Mouse (Mus musculus) limb, embryonic 15.5 days (tissue): Measurements from ENCODE around the gene Adarb1. TPM values are rescaled to one million over a fixed set of nuclear protein-coding genes. Genes with fewer than 3 reads are reported as not detected.

ENCODE experiments used
- ATAC-seq: fragments of 200-750 bp; cut with Nextera tagmentation; 2 replicates; pipeline ENCODE4 v1.8.0; 2017; ENCODE audit warnings: low read depth, moderate TSS enrichment; ENCODE audit not compliant: insufficient number of reproducible peaks, low FRiP score, low TSS enrichment
- H3K27ac ChIP-seq: fragments of 300-500 bp; sonication (generic); 2 replicates; pipeline ENCODE4 v1.5.1; 2015; ENCODE audit warnings: moderate library complexity, mild to moderate bottlenecking, inconsistent platforms
- H3K27me3 ChIP-seq: fragments of 300-500 bp; sonication (generic); 2 replicates; pipeline ENCODE4 v1.6.1; 2015; ENCODE audit warnings: inconsistent platforms
- H3K36me3 ChIP-seq: fragments of 300-500 bp; sonication (generic); 2 replicates; pipeline ENCODE4 v1.6.1; 2015; ENCODE audit warnings: inconsistent platforms
- H3K4me1 ChIP-seq: fragments of 300-500 bp; sonication (generic); 2 replicates; pipeline ENCODE4 v1.6.1; 2015; ENCODE audit warnings: inconsistent platforms
- H3K4me2 ChIP-seq: fragments of 300-500 bp; sonication (generic); 2 replicates; pipeline ENCODE4 v1.6.1; 2015; ENCODE audit warnings: mild to moderate bottlenecking, inconsistent platforms
- H3K4me3 ChIP-seq: fragments of 300-500 bp; sonication (generic); 2 replicates; pipeline ENCODE4 v1.5.1; 2015; ENCODE audit warnings: mild to moderate bottlenecking, inconsistent platforms
- H3K9ac ChIP-seq: fragments of 300-500 bp; sonication (generic); 2 replicates; pipeline ENCODE4 v1.6.1; 2015; ENCODE audit warnings: inconsistent platforms
- H3K9me3 ChIP-seq: fragments of 300-500 bp; sonication (generic); 2 replicates; pipeline ENCODE4 v1.6.1; 2016; ENCODE audit warnings: inconsistent platforms
- WGBS: fragments of 180-500 bp; shearing (Covaris S2); methylation state at CpG from one replicate; pipeline ENCODE4 v1.1.7; 2015; 5-methylcytosine and 5-hydroxymethylcytosine counted together
- polyA plus RNA-seq: library from polyadenylated mRNA; unstranded; fragments of >200 nt; fragmentation: Nextera tagmentation; extraction: Ambion mirVana; gene quantifications from 2 replicates; pipeline ENCODE4 v1.2.1, GENCODE M21; 2015

Adarb1 gene
- polyA plus RNA-seq, 1 experiment from 2014 or later, result 4.8 TPM

- Histone ChIP-seq H3K27ac (peak overlapping the region; percentile 54), H3K4me1 (peaks cover 8% of the 10 kb centered on the region), H3K4me2 (peak overlapping the region; percentile 26), H3K9me3 (no peaks in the 10 kb centered on the region), H3K4me3 (no peak overlapping the region), H3K9ac (no peak overlapping the region), H3K27me3 (no peaks in the 10 kb centered on the region), H3K36me3 (no peaks in the 10 kb centered on the region)
- ATAC-seq, result no peak
- WGBS, result 43% methylated on average over 18 of the region's 18 CpGs
Observed at GRCm38 (mm10) chr10:77434457-77435151, 16.5 kb upstream of the Adarb1 start.

DNA sequence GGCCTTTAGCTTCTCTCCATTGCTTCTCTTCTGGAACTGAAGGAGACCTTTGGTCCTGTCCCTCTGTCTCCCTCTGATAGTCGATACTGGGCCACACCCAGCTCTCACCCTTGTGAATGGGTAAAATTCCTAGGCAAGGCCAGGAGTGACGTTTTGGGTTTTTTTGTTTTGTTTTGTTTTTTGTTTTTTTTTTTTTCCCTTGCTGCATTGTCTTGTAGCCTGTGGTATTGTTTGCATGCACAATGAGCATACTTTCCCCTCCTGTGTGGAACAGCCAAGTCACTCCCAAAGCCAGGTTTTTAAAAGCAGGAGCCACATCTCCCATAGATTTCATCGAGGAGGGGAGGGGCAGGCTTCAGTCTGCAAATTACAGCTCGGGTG lies 16.0 kb upstream of the Adarb1 start:
- Histone ChIP-seq H3K9ac (no peak overlapping the region), H3K9me3 (no peaks in the 10 kb centered on the region), H3K36me3 (no peaks in the 10 kb centered on the region), H3K27me3 (no peaks in the 10 kb centered on the region), H3K4me1 (peaks cover 8% of the 10 kb centered on the region), H3K27ac (peak overlapping the region; percentile 54; the same call in 1 of the 2 replicates), H3K4me2 (peak overlapping the region; percentile 26), H3K4me3 (no peak overlapping the region)
- no peak for ATAC-seq
- WGBS, result 34% methylated on average over 4 of the region's 4 CpGs

- H3K36me3 ChIP-seq, result no peaks in the 10 kb centered on the region
- no peak overlapping the region for H3K4me2 ChIP-seq
- no peaks in the 10 kb centered on the region for H3K27me3 ChIP-seq
- no peaks in the 10 kb centered on the region for H3K9me3 ChIP-seq
- H3K4me3 ChIP-seq, result no peak overlapping the region
- ATAC-seq, result no peak
- no peak overlapping the region for H3K9ac ChIP-seq
- peaks cover 14% of the 10 kb centered on the region for H3K4me1 ChIP-seq
- no peak overlapping the region for H3K27ac ChIP-seq
Observed at GRCm38 (mm10) chr10:77430771-77431170, 12.7 kb upstream of the Adarb1 start.

DNA sequence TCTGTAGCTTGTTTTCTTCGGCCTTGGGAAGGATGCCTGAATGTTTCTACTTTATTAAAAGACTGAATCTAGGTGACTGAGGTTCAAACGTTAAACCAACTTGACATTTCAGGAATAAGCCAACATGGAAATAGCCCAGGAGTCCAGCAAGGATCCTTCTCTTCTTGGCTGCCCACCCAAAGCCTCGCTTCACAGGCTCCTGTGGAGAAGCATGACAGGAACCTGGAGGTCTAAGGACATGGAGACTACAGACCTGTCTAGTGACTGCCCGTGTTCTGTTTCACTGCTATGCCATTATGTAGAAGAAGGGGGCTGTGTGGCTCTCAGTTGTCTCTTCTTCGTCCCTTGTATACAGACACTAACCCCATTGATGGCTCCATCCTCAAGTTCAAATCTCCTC lies 11.9 kb upstream of the Adarb1 start:
- no peak overlapping the region for H3K9ac ChIP-seq
- H3K4me3 ChIP-seq, result no peak overlapping the region
- no peak for ATAC-seq
- no peak overlapping the region for H3K4me2 ChIP-seq
- no peak overlapping the region for H3K27ac ChIP-seq
- H3K4me1 ChIP-seq, result peaks cover 13% of the 10 kb centered on the region; the same call in 1 of the 2 replicates
- H3K9me3 ChIP-seq, result no peaks in the 10 kb centered on the region
- H3K36me3 ChIP-seq, result no peaks in the 10 kb centered on the region
- no peaks in the 10 kb centered on the region for H3K27me3 ChIP-seq
- 83% methylated on average over 5 of the region's 5 CpGs for WGBS

GRCm38 (mm10) chr10:77427610-77428009 lies 9.5 kb upstream of the Adarb1 start:
- H3K4me3 ChIP-seq, result no peak overlapping the region
- H3K9ac ChIP-seq, result no peak overlapping the region
- no peaks in the 10 kb centered on the region for H3K27me3 ChIP-seq
- H3K36me3 ChIP-seq, result no peaks in the 10 kb centered on the region
- WGBS, result 29% methylated on average over 2 of the region's 2 CpGs
- H3K9me3 ChIP-seq, result no peaks in the 10 kb centered on the region
- 0 out of 2 replicates have a peak, but pooled peaks cover 6% of the 10 kb centered on the region for H3K4me1 ChIP-seq
- ATAC-seq, result peak; percentile 72; the same call in 1 of the 2 replicates
- no peak overlapping the region; the same call in 1 of the 2 replicates for H3K27ac ChIP-seq
- H3K4me2 ChIP-seq, result no peak overlapping the region

DNA sequence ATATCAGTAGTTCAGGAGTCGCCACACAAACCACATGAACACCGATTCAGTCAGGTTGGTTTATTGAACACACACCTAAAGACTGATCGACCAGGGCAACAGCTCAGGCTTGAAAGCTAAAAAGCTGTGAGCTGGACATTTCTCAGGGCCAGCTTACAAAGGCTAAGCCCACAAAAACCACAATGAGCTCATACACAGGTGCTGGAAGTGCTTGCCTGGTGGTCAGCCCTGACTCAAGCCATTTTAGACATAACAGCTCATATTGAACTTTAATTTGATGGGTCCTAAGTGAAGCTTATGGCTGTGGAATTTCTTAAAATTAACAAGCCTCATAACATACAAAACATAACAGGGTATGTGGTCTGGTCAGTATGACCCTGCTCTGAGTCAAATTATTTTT lies 2.1 kb upstream of the Adarb1 start:
- Histone ChIP-seq H3K36me3 (0 out of 2 replicates have a peak, but pooled peaks cover 3% of the 10 kb centered on the region), H3K4me3 (no peak overlapping the region), H3K9ac (no peak overlapping the region), H3K4me1 (peaks cover 24% of the 10 kb centered on the region), H3K9me3 (no peaks in the 10 kb centered on the region), H3K4me2 (no peak overlapping the region), H3K27ac (no peak overlapping the region), H3K27me3 (peaks cover 17% of the 10 kb centered on the region)
- no peak for ATAC-seq
- WGBS, result 93% methylated on average over 3 of the region's 3 CpGs

DNA sequence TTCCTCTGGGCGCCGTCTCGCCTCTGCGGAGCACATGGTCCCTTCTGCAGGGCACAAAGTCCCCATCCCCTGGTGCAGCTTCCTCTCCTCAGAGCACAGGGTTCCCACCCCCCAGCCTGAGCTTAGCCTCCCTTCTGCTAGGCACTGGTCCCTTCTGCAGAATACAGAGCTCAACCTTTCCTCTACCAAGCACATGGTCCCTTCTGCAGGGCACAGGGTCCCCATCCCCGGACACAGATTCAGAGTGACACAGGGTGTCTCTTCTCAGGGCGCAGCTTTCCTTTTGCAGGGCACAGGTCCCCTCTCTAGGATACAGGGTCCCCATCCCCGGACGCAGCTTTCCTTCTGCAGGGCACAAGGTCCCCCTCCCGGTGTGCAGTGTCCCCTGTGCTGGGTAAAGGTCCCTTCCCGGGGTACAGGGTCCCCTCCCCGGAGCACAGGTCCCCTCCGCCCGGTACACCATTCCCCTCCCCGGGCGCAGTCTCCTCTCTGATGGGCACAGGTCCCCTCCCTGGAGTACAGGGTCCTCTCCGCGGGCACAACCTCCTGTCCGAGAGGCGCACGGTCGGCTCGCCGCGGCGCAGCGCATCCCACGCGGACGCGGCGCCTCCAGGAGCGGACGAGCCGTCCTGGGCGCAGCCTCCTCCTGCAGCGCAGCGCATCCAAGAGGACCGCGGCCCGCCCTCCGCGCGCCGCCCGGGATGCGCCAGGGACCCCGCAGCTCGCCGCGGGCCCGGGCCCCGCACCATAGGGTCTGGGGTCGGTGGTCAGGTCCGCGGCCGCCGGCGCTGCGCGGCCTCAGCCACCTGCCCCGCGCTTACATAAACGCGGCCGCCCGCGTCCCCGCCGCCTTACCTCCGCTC lies 599 bp downstream of the Adarb1 start:
- Histone ChIP-seq H3K4me2 (peak overlapping the region; percentile 98), H3K9ac (peak overlapping the region; percentile 69), H3K27me3 (peaks cover 17% of the 10 kb centered on the region), H3K27ac (no peak overlapping the region), H3K36me3 (0 out of 2 replicates have a peak, but pooled peaks cover 3% of the 10 kb centered on the region), H3K4me3 (peak overlapping the region; percentile 83), H3K4me1 (peaks cover 24% of the 10 kb centered on the region), H3K9me3 (no peaks in the 10 kb centered on the region)
- under 1% methylated on average over 45 of the region's 70 CpGs for whole genome bisulfite sequencing
- peak; percentile 55 for ATAC-seq

GRCm38 (mm10) chr10:77416666-77417239 lies 1.3 kb downstream of the Adarb1 start:
- no peak for ATAC-seq
- Histone ChIP-seq H3K27me3 (peaks cover 17% of the 10 kb centered on the region), H3K9me3 (no peaks in the 10 kb centered on the region), H3K27ac (no peak overlapping the region), H3K4me1 (peaks cover 24% of the 10 kb centered on the region), H3K9ac (peak overlapping the region; percentile 69; the same call in 1 of the 2 replicates), H3K4me3 (peak overlapping the region; percentile 83), H3K4me2 (peak overlapping the region; percentile 98), H3K36me3 (0 out of 2 replicates have a peak, but pooled peaks cover 3% of the 10 kb centered on the region)
- WGBS, result 7% methylated on average over 24 of the region's 24 CpGs

DNA sequence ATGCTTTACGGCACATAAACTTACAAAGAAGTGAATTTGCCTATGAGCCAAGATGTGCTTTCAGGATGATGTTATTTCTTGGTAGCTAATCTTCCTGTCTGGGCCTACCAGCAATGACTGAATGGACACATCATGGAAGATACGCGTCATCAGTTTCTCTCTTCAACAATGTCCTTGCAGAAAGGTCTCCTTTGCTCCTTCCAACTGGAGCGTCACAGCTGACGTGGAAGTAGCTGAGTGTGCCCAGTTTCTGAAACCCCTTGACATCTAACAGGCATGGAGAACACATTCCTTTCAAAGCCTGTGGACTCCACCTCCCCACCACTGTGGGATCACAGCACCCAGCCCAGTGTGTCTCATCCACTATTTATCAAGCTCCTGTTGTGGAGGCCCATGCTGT lies 2.2 kb downstream of the Adarb1 start:
- H3K9ac ChIP-seq, result no peak overlapping the region
- H3K27me3 ChIP-seq, result peaks cover 17% of the 10 kb centered on the region
- WGBS, result 91% methylated on average over 5 of the region's 5 CpGs
- no peak for ATAC-seq
- peaks cover 24% of the 10 kb centered on the region for H3K4me1 ChIP-seq
- no peak overlapping the region for H3K4me2 ChIP-seq
- no peak overlapping the region for H3K4me3 ChIP-seq
- no peaks in the 10 kb centered on the region for H3K9me3 ChIP-seq
- H3K36me3 ChIP-seq, result 0 out of 2 replicates have a peak, but pooled peaks cover 3% of the 10 kb centered on the region
- no peak overlapping the region for H3K27ac ChIP-seq

DNA sequence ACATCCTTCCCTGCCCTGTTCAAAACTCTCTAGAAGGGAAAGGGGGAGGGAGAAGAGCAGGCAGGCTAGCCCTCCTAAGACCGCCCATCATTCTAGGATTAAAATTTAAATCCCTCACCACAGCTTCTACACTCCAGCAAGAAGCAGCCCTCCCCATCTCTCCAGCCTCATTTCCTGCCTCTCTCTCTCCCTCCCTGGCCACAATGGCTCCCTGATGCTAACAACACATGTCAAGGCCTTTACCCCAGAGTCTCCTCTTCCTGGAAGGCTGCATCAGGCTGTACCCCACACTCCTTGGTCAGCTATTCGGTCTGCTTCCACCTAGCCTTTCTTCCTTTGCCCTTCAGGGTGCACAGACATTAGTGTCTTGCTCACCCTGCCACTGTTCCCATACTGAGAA lies 4.3 kb downstream of the Adarb1 start:
- ATAC-seq, result no peak
- Histone ChIP-seq H3K4me2 (no peak overlapping the region), H3K4me1 (peaks cover 21% of the 10 kb centered on the region), H3K4me3 (no peak overlapping the region), H3K9me3 (no peaks in the 10 kb centered on the region), H3K27ac (no peak overlapping the region), H3K36me3 (no peaks in the 10 kb centered on the region), H3K9ac (no peak overlapping the region), H3K27me3 (peaks cover 17% of the 10 kb centered on the region)
- WGBS, result 62% methylated on average over 2 of the region's 2 CpGs

DNA sequence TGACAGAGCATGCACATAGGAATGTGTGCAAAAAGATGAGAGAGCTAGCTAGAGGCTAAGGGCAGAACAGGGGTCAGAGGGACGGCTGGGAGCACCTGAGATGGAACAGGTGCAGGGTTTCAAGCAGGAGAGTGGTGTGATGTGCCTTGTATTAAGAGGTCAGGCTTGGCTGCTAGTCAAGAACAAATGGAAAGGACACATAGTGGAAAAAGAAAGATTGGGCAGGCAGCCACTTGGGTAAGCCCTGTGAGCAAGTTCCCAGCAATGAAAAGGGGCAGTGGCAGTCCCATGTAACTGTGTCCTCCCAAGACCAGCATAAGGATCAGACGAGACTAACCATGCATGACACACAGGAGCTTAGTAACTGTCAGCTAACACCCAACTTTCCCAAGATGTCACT lies 8.9 kb downstream of the Adarb1 start:
- no peaks in the 10 kb centered on the region for H3K36me3 ChIP-seq
- H3K4me1 ChIP-seq, result no peaks in the 10 kb centered on the region
- H3K4me3 ChIP-seq, result no peak overlapping the region
- no peaks in the 10 kb centered on the region for H3K27me3 ChIP-seq
- 51% methylated on average over 2 of the region's 2 CpGs for WGBS
- no peak overlapping the region for H3K4me2 ChIP-seq
- no peak for ATAC-seq
- H3K9ac ChIP-seq, result no peak overlapping the region
- no peaks in the 10 kb centered on the region for H3K9me3 ChIP-seq
- H3K27ac ChIP-seq, result no peak overlapping the region

DNA sequence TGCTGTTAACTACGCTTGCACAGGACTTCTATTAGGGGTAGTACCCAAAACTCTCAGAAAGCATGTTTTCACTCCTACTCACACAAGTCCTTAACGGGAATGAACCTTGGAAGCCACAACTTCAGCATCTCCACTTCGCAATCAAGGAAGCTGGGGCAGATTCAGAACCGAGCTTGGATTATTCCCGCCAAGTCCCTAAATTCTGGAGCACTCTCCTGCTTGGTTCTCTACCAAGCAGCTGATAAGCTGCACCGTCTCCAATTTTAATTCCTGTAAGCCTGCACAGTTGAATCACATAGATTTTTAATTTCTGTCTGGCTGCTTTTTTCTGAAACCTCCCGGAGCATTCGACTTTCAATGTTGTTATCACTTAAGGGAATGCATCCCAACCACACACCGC lies 9.8 kb downstream of the Adarb1 start:
- Histone ChIP-seq H3K4me2 (no peak overlapping the region), H3K9ac (no peak overlapping the region), H3K27me3 (no peaks in the 10 kb centered on the region), H3K27ac (no peak overlapping the region), H3K36me3 (no peaks in the 10 kb centered on the region), H3K4me3 (no peak overlapping the region), H3K4me1 (no peaks in the 10 kb centered on the region), H3K9me3 (no peaks in the 10 kb centered on the region)
- ATAC-seq, result no peak
- WGBS, result 78% methylated on average over 9 of the region's 9 CpGs
